Mouse (Mus musculus) CH12F3 (cell line): ENCODE measurements around the gene Spop.
"Not testable (repeated sequence)": the region's sequence is repeated elsewhere in the genome, so short reads cannot be mapped to it uniquely, and the experiment has no call there.

ENCODE experiments used
- in situ Hi-C: fragments of 300-500 bp; cut with MboI; formaldehyde crosslinking; loops from 2 replicates; pipeline ENCODE4 v1.14.3; 2020; ENCODE audit warnings: low sequenced_read_pairs

The Spop gene

DNA sequence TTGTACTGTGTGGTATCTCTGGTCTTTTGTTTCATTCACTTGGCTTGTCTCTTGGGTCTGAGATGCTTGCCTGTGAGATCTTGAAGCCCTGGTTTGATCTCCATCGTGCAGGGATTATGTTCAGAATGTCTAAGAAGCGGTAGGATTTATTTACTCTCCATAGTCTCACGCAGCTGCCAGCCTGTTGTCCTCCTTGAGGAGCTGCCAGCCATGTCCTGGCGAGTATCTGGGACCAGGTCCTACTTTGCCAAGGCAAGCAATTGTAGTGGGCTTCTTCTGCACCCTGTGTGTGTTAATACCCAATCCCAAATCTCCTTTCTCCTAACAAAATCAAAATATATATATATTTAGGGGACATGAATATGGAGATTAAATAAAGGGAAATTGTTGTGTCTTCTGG, 79.1 kb downstream of the Spop start:
- in situ Hi-C loops = no loop called here

DNA sequence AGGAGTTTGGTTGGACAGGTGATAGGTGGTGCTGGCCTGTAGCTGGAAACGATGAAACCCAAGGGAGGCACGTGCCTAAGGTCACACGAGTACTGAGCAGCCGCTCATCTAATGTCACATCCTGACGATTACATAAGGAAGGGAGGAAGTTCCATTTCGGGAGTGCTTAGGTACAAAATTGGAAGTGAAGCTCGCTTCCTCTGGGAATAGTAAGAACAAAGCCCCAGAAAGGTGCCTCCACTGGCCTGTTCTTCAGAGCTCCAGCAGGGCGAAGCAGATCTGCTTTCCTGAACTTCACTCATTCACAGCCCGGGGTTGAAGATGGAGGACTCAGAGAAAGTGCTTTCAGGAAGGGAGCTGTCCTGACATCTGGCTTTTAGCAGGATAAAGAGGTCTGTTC, 80.1 kb downstream of the Spop start:
- in situ Hi-C loops = no loop called here

DNA sequence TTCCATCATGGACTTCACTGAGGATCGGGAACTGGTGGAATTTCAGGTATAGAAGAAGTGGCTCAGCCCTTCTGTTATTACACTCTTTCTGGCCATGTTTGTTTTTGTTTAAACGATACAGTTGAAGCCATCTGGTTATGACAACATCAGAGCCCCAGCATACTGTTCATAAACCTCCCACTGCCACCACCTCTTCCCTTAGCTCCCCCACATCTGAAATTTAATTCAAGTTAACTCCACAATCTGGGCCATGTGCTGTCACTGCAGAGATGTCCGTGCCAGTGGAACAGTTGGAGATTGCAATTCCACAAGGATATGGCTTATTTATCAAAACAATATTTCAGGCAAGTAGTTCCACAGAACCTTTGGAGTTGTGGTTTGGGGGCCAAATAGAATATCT, 80.5 kb downstream of the Spop start:
- in situ Hi-C loops = no loop called here

DNA sequence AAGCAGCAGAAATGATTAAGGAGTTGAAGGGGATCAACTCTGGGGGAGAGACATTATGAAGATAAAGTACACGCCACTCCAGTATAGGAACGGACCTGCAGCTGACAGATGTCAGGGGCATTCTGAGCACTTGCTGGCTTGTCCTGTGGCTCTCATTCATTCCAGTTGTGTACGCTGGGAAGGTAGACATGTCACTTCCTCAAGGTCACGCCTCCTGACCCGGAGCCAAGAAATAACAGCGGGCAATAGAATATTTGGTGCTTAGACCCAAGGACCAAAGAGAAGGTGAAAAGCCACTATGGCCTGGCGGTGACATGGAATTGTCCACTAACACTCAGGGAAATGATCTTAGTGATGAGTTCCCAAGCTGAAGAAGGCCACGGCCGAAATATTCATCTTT, 82.0 kb downstream of the Spop start:
- in situ Hi-C loops = no loop called here

DNA sequence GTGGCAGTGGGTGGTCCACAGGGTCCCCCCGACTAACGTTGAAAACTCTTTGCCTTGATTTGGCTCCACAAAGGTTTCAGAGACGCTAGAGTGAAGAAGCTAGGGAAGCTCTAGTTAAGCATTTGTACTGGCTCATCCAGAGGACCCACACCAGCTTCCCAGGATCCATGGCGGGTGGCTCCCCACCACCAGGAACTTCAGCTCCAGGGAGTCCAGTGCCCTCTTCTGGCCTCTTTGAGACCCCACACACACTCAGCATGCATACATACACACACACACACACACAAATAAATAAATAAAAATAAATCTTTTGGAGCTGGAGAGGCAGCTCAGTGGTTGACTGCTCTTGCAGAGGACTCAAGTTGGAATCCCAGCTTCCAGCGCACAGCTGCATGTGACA, 84.0 kb downstream of the Spop start:
- in situ Hi-C loops = no loop called here

DNA sequence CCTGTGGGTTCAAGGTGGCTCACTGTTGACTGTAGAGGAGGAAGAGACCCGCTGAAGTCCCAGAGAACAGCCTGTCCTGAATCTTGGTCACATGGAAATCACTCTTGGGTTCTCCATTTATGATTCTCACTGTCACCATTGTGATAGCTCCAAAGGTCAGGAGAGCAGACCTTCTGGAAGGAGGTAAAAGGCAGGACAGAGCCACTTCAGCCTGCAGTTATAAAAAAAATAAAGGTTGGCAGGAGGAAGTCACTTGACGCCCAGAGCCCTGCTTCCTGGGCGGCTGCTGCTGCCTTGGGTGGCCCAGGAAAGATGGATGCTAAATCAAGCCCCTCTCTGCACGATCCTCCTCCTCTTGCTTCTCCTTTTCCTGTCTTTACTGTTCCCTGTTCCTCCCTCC, 86.5 kb downstream of the Spop start:
- in situ Hi-C loops = no loop called here

DNA sequence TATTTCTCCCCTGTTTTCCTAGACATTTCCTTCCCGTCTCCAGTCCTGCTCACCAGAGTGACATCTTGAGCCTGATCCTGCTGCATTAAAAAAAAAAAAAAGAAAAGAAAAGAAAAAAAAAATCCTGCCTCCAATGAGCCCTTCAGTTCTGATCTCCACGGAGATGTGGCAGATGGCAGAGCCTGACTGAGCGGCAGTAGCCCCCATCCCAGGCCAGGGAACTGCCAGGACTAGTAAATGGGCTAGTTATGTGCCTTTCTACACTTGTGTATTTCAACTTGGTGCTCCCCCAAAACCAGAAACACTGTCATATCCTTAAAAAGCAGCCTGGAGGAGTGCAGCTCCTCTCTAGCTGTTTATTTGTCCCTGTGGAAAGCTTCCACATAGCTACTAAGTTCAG, 87.0 kb downstream of the Spop start:
- in situ Hi-C loops = no loop called here

DNA sequence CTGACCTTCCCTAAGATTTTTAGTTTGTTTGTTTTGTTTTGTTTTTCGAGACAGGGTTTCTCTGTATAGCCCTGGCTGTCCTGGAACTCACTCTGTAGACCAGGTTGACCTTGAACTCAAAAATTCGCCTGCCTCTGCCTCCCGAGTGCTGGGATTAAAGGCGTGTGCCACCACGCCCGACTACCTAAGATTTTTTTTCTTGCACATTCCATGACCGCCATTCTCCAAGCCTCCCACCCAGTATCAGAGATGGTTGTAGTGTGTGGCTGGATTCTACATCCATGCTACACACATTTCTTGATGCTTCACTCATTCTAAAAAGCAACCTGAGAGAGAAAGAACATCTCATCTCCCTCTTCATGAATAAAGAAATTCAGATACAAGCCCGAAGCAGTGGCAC, 87.9 kb downstream of the Spop start:
- in situ Hi-C loops = not testable (repeated sequence)

DNA sequence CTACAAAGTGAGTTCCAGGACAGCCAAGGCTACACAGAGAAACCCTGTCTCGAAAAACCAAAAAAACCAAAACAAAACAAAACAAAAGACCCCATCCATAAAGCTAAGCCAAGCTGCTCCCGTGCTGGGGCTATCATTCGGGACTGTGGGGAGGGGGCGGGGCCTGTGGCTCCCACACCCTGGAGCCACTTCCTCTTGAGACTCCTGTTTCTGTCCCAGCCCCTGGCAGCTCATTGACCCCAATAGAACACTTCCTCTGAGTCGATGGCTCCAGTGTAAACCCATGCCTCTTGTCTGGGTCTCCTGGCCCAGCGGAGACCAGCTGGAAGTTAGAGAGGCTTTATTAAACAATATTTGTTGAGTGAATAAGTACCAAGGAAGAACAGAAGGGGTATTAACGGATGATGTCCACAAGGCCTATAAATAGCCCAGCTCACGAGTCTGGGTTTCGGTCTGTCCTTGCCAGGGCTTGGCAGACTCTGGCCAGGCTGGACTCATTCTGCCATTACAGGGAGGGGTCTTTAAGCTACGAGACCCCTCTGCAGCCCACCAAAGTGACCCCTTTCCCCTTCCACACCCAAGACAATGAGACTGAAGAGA, 89.8 kb downstream of the Spop start:
- in situ Hi-C loops = no loop called here

DNA sequence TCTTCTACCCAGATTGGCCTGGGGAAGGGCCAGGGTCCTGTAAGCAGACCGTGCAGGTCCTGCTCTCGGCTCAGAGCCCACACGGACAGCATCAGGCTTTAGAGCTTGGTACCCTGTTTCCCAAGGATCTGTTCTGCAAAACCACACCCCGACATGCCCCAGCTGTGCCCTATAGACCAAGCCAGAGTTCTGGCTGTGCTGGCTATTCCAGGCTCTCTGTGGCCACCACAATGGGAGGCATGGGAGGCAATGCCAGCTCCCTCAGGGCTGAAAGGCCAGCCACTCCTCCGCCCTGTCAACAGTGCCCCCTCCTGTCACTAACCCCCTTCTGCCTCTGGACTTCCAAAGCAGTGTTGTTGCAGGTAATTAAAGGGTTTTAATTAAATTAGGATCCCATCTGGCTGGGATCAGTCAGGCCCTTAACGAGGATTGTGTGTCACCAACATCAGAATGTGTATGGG, 90.4 kb downstream of the Spop start:
- in situ Hi-C loops = no loop called here

DNA sequence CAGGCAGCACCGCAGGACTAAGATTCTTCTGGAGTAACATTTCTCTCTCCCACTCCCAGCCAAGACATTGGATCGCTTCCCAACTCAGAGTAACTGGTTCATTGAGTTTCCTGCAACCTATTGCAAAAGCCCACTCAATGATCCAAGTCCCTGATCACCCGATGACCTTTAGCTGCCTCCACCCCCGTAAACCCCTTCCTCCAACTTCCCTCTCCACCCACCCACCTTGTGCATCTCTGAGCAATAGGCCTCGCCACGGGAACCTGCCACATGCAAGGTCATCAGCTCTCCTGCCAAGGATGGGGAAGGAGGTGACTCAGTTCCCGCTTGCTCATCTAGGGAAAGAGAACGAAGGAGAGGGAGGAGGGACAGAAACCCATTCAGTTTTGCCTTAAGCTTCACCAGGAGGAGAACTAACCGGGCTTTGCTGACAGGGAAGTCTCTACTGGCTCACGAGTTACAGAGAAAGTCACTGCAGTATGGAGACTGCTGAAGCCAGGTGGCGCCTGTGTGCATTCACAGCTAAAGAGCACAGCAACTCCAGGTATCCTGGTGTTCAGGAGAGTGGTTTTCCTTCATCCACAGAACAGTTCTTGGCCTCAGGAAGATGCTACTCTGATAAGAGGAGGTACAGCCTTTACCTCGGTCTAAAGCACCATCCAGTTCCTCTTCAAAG, 93.3 kb downstream of the Spop start:
- in situ Hi-C loops = no loop called here

DNA sequence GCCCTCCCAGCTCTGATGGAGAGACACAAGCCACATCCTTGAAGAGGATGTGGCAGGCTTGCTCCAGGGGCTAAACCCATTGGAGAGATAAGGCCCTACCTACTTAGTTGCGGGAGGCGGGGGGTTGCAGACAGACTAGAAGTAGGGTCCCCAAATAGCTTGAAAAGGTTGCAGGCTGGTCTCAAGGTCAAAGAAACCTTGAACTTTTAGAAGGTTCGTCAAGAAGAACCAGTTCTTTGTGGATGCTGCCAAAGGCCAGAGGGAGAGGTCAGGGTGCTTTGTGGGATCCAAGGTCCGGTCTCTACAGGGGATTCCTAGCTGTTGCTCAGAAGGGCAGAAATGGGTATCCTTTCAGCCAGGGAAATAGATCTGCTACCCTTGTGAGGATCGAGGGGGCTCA, 93.9 kb downstream of the Spop start:
- in situ Hi-C loops = no loop called here

DNA sequence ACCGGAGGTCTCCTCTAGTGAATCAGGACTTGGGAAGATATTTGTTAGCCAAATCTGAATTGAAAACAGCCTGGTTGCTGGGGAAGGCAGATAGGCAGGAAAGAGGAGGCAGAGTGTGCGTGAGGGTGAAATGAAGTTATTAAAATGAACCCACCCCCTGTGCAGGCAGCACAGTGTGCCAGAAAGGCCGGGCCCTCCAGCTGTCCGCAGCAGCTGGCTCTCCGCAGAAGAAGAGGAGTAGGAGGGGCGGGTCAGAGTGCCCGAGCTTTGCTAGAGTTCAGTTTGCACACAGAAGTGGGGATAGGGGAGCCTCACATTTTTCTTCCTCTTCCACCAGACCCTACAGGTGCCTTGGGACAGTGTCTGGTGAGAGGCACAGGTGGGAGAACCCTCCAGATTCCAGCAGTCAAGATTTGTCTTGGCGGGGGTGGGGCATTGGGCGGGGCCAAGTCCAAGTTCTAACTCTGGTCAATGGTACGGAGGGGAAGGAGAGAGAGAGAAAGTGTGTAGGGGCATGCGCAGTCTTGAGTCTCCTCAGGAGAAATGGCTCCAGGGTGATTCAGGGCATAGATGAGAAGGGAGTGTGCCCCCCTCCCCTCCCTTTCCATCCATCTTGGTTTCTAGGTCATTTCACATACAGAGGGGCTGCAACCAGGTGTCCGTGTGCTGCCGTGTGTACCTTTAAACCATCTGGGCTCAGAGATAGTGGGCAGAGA, 94.5 kb downstream of the Spop start:
- in situ Hi-C loops = no loop called here

DNA sequence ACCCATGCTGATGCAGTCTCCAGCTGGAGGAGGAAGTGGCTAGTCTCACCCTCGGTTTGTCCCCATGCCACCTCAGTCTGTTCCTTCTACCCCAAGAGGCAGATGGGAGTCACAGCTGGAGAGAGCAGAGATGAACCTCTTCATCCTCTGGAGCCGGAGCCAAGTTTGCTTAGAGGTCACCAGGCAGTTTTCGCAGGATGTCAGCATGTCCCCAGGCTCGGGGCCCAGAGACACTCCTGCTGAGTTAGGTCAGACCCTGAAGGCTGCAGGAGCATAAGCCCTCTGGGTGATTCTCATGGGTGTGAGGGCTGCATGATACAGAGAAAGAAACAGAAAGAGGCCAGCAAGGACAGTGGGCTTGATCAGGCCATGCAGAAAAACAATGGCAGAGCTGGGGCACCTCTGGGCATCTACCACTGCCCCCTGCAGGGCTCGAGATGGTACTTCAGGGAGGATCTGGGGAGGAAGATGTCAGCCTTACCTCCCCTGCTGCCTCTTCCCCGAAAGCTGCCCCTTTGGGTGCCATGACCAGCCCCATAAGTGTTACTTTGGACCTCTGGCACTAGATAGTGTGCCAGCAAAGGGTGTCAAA, 95.3 kb downstream of the Spop start:
- in situ Hi-C loops = no loop called here

DNA sequence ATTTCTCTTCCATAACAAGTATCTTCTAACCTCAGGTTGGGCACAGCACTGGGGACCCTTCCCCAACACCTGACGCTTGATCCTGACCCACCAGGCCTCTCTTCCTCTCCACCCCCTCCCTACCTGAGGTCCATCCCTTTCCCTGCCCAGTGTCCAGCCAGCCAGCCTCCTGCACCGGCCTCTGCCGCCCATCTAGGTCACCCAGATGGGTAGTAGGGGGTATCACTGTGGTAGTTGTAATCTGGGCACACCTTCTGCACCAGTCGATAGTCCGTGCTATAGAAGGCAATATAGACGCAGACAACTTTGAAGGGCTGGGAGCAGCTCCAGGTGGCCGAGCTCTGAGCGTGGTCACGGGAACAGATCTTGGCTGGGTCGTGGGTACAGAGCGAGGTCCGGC, 96.8 kb downstream of the Spop start:
- in situ Hi-C loops = no loop called here

DNA sequence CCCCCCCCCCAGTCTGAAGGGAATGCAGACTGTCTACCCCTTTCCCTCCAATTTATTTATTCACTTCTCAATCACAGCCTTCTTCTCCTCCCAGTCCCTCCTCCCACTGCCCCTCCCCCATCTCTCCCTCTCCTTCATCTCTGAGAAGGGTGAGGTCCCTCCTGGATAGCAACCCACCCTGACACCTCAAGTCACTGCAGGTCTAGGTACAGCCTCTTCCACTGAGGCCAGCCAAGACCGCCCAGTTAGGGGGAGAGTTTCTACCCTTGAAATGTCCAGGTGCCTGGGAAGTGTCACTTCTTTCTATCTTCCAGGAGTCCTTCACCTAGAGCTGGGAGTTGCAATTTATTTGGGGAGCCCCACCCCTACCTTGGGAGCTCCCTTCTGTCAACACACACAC, 98.0 kb downstream of the Spop start:
- in situ Hi-C loops = no loop called here

DNA sequence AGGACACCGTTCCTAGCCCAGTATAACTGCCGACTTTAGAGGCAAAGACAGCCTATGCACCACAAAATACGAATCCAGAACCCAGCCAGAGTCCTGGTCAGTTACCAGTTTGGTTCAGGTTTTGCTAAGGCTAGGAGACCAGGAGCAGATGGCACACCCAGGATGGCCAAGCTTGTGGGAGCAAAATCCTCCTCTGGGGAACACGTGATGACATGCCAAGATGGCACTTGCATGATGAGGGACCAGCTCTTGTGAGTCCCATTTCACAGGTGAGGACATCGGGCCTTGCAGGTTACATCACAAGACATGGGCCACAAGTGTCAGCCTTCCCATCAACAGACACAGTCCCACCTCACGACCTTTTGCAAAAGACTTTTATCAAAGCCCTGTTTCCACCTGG, 98.5 kb downstream of the Spop start:
- in situ Hi-C loops = no loop called here

DNA sequence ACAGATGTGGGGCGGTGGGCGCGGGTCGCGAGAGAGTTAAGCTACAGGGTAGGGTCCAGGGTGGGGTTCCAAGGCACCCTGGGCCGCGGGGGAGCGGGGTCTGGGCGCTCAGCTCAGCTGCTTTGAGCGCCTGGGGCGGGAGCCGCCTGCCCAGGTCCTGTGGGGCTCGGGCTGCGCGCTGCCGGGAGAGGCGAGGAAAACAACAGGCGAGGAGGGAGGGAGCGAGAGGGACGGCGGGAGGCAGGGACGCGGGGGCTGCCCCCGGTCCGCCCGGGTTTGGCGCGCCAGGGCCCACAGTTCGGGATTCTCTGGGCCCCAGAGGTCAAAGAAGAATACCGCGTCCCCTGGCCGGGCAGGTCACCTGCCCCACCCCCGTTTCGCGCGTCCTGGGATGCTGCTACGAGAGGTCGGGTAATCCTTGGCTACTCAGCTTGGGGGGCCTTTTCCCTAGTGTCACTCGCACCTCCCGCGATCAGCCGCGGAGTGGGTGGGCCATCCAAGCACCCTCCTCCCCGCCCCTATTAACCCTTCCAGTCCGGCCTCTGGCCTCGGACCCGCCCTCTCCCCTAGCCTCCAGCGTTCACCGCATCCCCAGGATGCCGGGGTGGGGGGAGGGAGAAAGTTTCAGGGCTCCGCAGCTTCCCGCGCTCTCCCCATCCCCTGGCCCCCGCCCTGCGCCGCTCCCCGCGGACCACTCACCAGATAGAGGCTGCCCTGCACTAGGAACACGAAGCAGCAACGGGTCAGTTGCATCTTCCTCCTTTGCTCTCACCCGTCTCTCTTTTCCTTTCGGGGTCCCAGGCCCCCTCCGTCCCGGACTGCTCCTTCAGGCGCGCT, 99.8 kb downstream of the Spop start:
- in situ Hi-C loops = no loop called here

DNA sequence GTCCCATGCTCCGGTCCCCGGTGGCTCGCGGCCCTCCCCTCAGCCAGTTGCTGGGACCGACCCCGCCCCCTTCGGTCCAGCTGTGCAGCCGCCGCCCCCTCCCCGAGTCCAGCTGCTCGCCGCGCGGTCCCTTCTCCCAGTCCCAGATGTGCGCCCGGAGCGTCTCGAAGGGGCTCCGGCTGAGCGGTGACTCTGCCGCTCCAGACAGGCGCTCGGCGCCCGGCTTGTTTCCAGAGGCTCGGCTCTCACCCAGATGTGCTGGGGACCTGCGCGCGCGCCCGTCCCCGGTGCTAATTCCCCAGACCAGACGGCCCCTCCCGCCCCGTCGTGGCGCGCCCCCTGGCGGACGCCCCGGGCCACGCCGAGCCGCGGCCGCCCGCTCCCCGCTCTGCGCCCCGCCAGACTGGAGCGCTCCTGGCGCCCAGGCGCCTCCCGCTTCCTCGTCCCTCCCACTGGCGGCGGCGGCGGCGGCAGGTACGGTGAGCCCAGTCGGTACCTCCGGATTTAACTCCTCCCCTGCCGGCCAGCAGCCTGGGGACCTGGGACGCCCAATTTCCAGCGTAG, 100.5 kb downstream of the Spop start, which contains the start of gene Nxph3:
TSS of gene Nxph3 (minus strand) at position 273 of the 564 bp plus-strand sequence.
- in situ Hi-C loops = no loop called here
